Mouse (Mus musculus) heart, postnatal 0 days (tissue): ENCODE results near the gene Gm45140. TPM values are rescaled to one million over a fixed set of nuclear protein-coding genes. Genes with fewer than 3 reads are reported as not detected.

ENCODE experiments used
- ATAC-seq: fragments of 200-750 bp; cut with Nextera tagmentation; 2 replicates; pipeline ENCODE4 v1.8.0; 2017; ENCODE audit warnings: low read depth, moderate number of reproducible peaks, moderate library complexity; ENCODE audit not compliant: insufficient read depth
- DNase-seq: peaks from one replicate; pipeline ENCODE4 v3.0.0-alpha.2; 2016; ENCODE audit warnings: low spot score
- H3K27ac ChIP-seq: fragments of 300-500 bp; sonication (generic); 2 replicates; pipeline ENCODE4 v1.5.1; 2014; ENCODE audit warnings: low read depth, mild to moderate bottlenecking
- H3K27me3 ChIP-seq: fragments of 300-500 bp; sonication (generic); 2 replicates; pipeline ENCODE4 v1.6.1; 2014; ENCODE audit warnings: low read length, mixed read lengths; ENCODE audit not compliant: control insufficient read depth, insufficient read depth
- H3K36me3 ChIP-seq: fragments of 300-500 bp; sonication (generic); replicated peaks from 2 replicates; pipeline ENCODE4 v1.6.1; 2014; ENCODE audit warnings: low read length, mixed read lengths; ENCODE audit not compliant: control insufficient read depth, insufficient read depth
- H3K4me1 ChIP-seq: fragments of 300-500 bp; sonication (generic); 2 replicates; pipeline ENCODE4 v1.6.1; 2014; ENCODE audit warnings: antibody characterized with exemption; ENCODE audit not compliant: control insufficient read depth, insufficient read depth
- H3K4me2 ChIP-seq: fragments of 300-500 bp; sonication (generic); 2 replicates; pipeline ENCODE4 v1.6.1; 2014; ENCODE audit warnings: low read depth, mild to moderate bottlenecking, low read length, moderate library complexity
- H3K4me3 ChIP-seq: fragments of 300-500 bp; sonication (generic); 2 replicates; pipeline ENCODE4 v1.5.1; 2014; ENCODE audit warnings: low read depth, low read length
- H3K9ac ChIP-seq: fragments of 300-500 bp; sonication (generic); replicated peaks from 2 replicates; pipeline ENCODE4 v1.6.1; 2014; ENCODE audit warnings: low read depth, low read length, mixed read lengths
- H3K9me3 ChIP-seq: fragments of 300-500 bp; sonication (generic); replicated peaks from 2 replicates; pipeline ENCODE4 v1.6.1; 2016; ENCODE audit warnings: low read length; ENCODE audit not compliant: control insufficient read depth
- CTCF ChIP-seq: IDR thresholded peaks from 2 replicates; pipeline ENCODE4 v1.5.1; 2016; ENCODE audit warnings: antibody characterized with exemption, control low read depth, low read depth
- EP300 ChIP-seq: IDR thresholded peaks from 2 replicates; pipeline ENCODE4 v1.6.1; 2016; ENCODE audit warnings: antibody characterized with exemption, low read depth
- WGBS: fragments of 180-500 bp; shearing (Covaris S2); extraction: QIAGEN DNeasy Blood & Tissue Kit; methylation state at CpG from one replicate; pipeline ENCODE4 v1.1.7; 2014; 5-methylcytosine and 5-hydroxymethylcytosine counted together
- polyA plus RNA-seq: library from polyadenylated mRNA; unstranded; fragments of >200 nt; fragmentation: Nextera tagmentation; extraction: Ambion mirVana; gene quantifications from 2 replicates; pipeline ENCODE4 v1.2.1, GENCODE M21; 2015
- total RNA-seq: library from RNA; depleted of rRNA; stranded (reverse); fragments of >200 nt; gene quantifications from 2 replicates; pipeline ENCODE4 v1.2.3, GENCODE M21; 2014; ENCODE audit warnings: low replicate concordance; rRNA removed

Gm45140 gene
- total and polyA plus RNA-seq, 2 experiments from 2014 or later, result 1.1 TPM; not detected in 1

GRCm38 (mm10) chr6:87742804-87743203 lies 92.8 kb downstream of the Gm45140 start:
- Histone ChIP-seq H3K27me3 (0 out of 2 replicates have a peak, but pooled peaks cover 3% of the 10 kb centered on the region), H3K36me3 (no peaks in the 10 kb centered on the region), H3K4me3 (no peak overlapping the region), H3K4me1 (no peaks in the 10 kb centered on the region), H3K9me3 (no peaks in the 10 kb centered on the region), H3K27ac (no peak overlapping the region), H3K9ac (no peak overlapping the region), H3K4me2 (no peak overlapping the region)
- ATAC-seq, result no peak
- no peak for DNase-seq
- TF ChIP-seq EP300, result no peak
- 0 out of 2 replicates have a peak, but pooled peaks have one; percentile 1 for TF ChIP-seq CTCF
- WGBS, result 81% methylated on average over 5 of the region's 5 CpGs

GRCm38 (mm10) chr6:87741978-87742377 lies 93.6 kb downstream of the Gm45140 start:
- Histone ChIP-seq H3K4me2 (no peak overlapping the region), H3K27ac (no peak overlapping the region), H3K27me3 (0 out of 2 replicates have a peak, but pooled peaks cover 3% of the 10 kb centered on the region), H3K4me3 (no peak overlapping the region), H3K36me3 (no peaks in the 10 kb centered on the region), H3K4me1 (no peaks in the 10 kb centered on the region), H3K9me3 (no peaks in the 10 kb centered on the region), H3K9ac (no peak overlapping the region)
- no peak for ATAC-seq
- no peak for TF ChIP-seq EP300
- no peak for TF ChIP-seq CTCF
- 67% methylated on average over 8 of the region's 8 CpGs for WGBS
- DNase-seq, result no peak

GRCm38 (mm10) chr6:87740496-87740895 lies 95.1 kb downstream of the Gm45140 start:
- Histone ChIP-seq H3K4me2 (no peak overlapping the region), H3K9me3 (no peaks in the 10 kb centered on the region), H3K4me3 (no peak overlapping the region), H3K27me3 (0 out of 2 replicates have a peak, but pooled peaks cover 3% of the 10 kb centered on the region), H3K36me3 (no peaks in the 10 kb centered on the region), H3K9ac (no peak overlapping the region), H3K4me1 (no peaks in the 10 kb centered on the region), H3K27ac (no peak overlapping the region)
- ATAC-seq (no peak), DNase-seq (no peak)
- TF ChIP-seq CTCF (no peak), EP300 (no peak)

GRCm38 (mm10) chr6:87739898-87740297 lies 95.7 kb downstream of the Gm45140 start:
- no peak overlapping the region for H3K4me2 ChIP-seq
- H3K27ac ChIP-seq, result peak overlapping the region; percentile 13; the same call in 1 of the 2 replicates
- TF ChIP-seq EP300 (no peak), CTCF (no peak)
- DNase-seq (no peak), ATAC-seq (no peak)
- WGBS, result 28% methylated on average over 6 of the region's 6 CpGs
- H3K4me3 ChIP-seq, result no peak overlapping the region
- no peak overlapping the region for H3K9ac ChIP-seq
- H3K4me1 ChIP-seq, result no peaks in the 10 kb centered on the region
- 0 out of 2 replicates have a peak, but pooled peaks cover 3% of the 10 kb centered on the region for H3K27me3 ChIP-seq
- no peaks in the 10 kb centered on the region for H3K9me3 ChIP-seq
- H3K36me3 ChIP-seq, result no peaks in the 10 kb centered on the region

Other genes with a start within 250 kb of the Gm45140 start
- gene Prokr1, start 245.1 kb downstream of the Gm45140 start, total RNA-seq, result 1.7 and 2.2 TPM in 2 replicates
- gene Prokr1, start 245.1 kb downstream of the Gm45140 start, polyA plus RNA-seq, result 0.11 and 0.25 TPM in 2 replicates
- 1.6 and 2.0 TPM in 2 replicates for gene Aplf, start 163.6 kb downstream of the Gm45140 start, total RNA-seq
- 2.7 and 4.2 TPM in 2 replicates for gene Aplf, start 163.6 kb downstream of the Gm45140 start, polyA plus RNA-seq
- 0.77 TPM in 1 of 2 replicates, not detected in the other for gene Efcc1, start 104.9 kb downstream of the Gm45140 start, total RNA-seq
- 0.62 and 0.75 TPM in 2 replicates for gene Efcc1, start 104.9 kb downstream of the Gm45140 start, polyA plus RNA-seq
- 0.19 and 0.23 TPM in 2 replicates for gene Gp9, start 57.7 kb downstream of the Gm45140 start, total RNA-seq
- 0.89 and 1.0 TPM in 2 replicates for gene Gp9, start 57.7 kb downstream of the Gm45140 start, polyA plus RNA-seq
- gene Rab43, start 23.6 kb downstream of the Gm45140 start, total RNA-seq, result 11.8 and 19.7 TPM in 2 replicates
- gene Rab43, start 23.6 kb downstream of the Gm45140 start, polyA plus RNA-seq, result 6.7 and 6.8 TPM in 2 replicates
- gene Isy1, start 3.0 kb upstream of the Gm45140 start, total RNA-seq, result 5.6 and 40.5 TPM in 2 replicates
- gene Isy1, start 3.0 kb upstream of the Gm45140 start, polyA plus RNA-seq, result 16.7 and 18.4 TPM in 2 replicates
- gene Cnbp, start 15.3 kb upstream of the Gm45140 start, total RNA-seq, result 247 and 318 TPM in 2 replicates
- 553 and 591 TPM in 2 replicates for gene Cnbp, start 15.3 kb upstream of the Gm45140 start, polyA plus RNA-seq
- 92.4 and 95.1 TPM in 2 replicates for gene Copg1, start 52.0 kb upstream of the Gm45140 start, total RNA-seq
- 66.3 and 67.1 TPM in 2 replicates for gene Copg1, start 52.0 kb upstream of the Gm45140 start, polyA plus RNA-seq
- 8.7 and 40.9 TPM in 2 replicates for gene Hmces, start 78.1 kb upstream of the Gm45140 start, total RNA-seq
- 16.2 and 18.0 TPM in 2 replicates for gene Hmces, start 78.1 kb upstream of the Gm45140 start, polyA plus RNA-seq
- gene H1fx, start 145.8 kb upstream of the Gm45140 start, total RNA-seq, result 2.8 and 31.9 TPM in 2 replicates
- gene H1fx, start 145.8 kb upstream of the Gm45140 start, polyA plus RNA-seq, result 5.8 and 7.8 TPM in 2 replicates
- gene Rab7, start 209.5 kb upstream of the Gm45140 start, total RNA-seq, result 62.7 and 90.1 TPM in 2 replicates
- gene Rab7, start 209.5 kb upstream of the Gm45140 start, polyA plus RNA-seq, result 193 and 196 TPM in 2 replicates
- 120 and 133 TPM in 2 replicates for gene Rpn1, start 248.7 kb upstream of the Gm45140 start, total RNA-seq
- gene Rpn1, start 248.7 kb upstream of the Gm45140 start, polyA plus RNA-seq, result 99.0 and 104 TPM in 2 replicates